Mouse (Mus musculus) kidney, postnatal 4 days (tissue): ENCODE results near the gene Aire.

Experiments used
- DNase-seq, 2 experiments: peaks; one replicate each; pipeline ENCODE4 v3.0.0; 2021; ENCODE audit warnings: mixed read lengths in 2 of 2

Aire gene

GRCm38 (mm10) chr10:78005791-78006438 lies 37.5 kb downstream of the Aire start:
- peak in 1 of 2 experiments; percentile 33 for DNase-seq

DNA sequence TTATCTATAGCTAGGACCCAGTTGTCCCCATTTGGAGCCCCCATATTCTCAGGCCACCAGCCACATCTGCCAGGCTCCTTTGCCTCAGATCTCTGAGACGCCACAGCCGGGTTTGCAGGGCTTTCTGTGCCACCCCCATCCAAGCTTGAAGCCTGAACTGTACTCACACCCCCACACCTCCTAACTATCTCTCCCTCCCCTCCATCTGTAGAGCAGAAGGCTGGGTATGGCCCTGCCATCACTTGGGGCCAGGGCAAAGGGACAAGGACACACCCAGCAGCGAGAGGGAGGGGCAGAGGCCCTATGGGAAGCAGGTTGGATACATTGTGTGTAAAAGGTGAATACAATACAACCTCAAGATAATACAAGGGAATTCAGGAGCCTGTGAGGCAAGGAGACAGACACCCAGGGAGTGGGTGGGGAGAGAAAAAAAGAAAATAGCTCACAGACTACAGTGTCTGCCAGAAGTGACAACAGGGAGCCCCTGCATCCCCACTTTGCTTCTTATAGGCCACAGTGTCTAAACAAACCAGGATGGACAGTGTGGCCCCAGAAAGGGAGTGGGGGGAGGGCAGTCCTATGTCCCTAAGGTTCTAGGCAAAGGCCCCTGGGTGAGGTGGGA lies 38.8 kb downstream of the Aire start:
- no peak for DNase-seq

GRCm38 (mm10) chr10:78002316-78002715 lies 41.1 kb downstream of the Aire start:
- DNase-seq = no peak

DNA sequence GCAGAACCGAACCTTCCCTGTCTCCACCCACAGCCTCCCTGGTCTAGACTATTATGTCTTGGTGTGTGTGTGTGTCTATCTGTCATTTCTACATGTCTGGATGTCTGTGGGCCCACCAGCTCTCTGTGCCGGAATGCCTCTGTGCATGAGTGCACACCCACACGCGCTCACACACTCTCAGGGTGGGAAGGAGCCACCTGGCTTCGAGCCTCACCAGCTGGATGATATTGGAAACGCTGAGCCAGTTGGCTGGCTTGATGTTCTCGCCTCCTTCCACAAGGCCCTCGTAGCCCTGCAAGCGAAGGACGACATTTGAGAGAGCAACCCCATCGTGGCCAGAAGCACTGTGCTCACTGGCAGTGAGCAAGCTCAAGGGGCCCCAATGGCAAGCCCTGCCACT lies 41.6 kb downstream of the Aire start:
- DNase-seq = no peak

DNA sequence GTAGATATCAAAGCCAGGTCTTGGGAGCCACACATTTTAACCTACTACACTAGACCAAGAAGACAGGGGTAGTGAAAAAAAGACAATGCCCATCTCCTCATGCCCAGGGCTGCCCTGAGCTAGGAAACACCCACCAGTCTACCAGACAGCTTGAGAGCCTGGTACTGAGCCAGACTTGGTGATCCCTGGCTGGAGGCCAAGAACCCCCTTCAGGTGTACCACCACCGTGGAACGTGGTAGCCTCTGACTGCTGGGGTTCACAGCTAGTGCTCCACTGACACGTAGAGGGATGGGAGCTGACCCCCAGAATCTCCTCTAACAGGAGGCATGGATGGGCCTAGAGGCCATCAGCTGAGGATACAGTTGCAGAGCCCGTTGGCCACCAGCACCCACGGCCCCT lies 43.2 kb downstream of the Aire start:
- DNase-seq = no peak

DNA sequence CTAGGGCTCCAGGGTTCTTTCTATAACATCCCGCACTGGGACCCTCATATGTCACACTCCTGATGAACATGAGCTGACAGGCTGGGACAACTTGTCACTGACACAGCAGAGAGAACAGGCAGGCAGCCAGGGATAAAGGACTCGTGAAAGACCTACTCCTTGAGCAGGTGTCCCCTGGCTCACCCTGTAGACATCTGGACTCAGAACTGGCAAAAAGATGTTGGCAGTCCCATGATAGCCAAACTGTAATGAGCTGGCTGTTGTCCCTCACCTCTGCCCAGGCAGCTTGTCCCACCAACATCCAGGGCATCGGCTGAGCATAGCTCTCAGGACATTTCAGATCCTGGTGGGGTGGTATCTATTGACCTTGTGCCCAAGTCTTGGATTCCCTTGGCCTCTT lies 47.8 kb downstream of the Aire start:
- DNase-seq = no peak

- DNase-seq = no peak
These were observed 57.6 kb downstream of the Aire start for GRCm38 (mm10) chr10:77985775-77986174.

DNA sequence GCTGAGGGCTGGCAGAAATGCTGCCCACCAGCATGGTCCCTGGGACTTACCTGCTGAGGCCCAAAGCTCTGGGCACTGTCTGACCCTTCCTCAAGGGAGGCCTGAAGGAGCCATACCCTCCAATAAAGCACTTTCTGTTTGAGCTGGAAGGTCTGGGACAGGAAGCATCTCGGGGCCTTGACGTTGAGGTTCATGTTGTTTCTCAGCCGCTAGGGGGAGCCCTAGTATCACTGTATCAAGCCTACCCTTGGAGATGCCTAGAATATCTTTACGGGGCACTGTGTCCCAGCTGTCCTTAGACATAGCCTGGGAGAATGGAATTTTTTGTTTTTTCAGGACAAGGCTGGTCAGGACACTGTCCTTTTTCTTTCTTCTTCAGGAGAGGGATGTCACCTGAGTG lies 58.8 kb downstream of the Aire start:
- peak; percentile 72 to 81 for DNase-seq
